Mouse (Mus musculus) spleen, postnatal 4 days (tissue): ENCODE measurements at regions not wholly inside any gene's neighbourhood (a gene's known extent, or its start where the extent isn't known, plus 50 kb on each side); places are given as distances from the start of the nearest gene placed in this dataset.

Experiments used
- DNase-seq, 2 experiments: peaks; one replicate each; pipeline ENCODE4 v3.0.0; 2022; ENCODE audit warnings: low spot score in 2 of 2

GRCm38 (mm10) chr10:19078047-19078446 lies 62.6 kb upstream of the Tnfaip3 start:
- no peak for DNase-seq

- no peak for DNase-seq
These were observed 52.9 kb upstream of the Tnfaip3 start for GRCm38 (mm10) chr10:19068377-19068776.

GRCm38 (mm10) chr10:19067623-19068022 lies 52.2 kb upstream of the Tnfaip3 start:
- no peak for DNase-seq

- DNase-seq, result no peak
These were observed 51.4 kb upstream of the Tnfaip3 start for GRCm38 (mm10) chr10:19066821-19067350.
